Mouse (Mus musculus) embryo, embryonic 11 days (tissue): ENCODE results near the gene Epb41l1.
"Not testable (repeated sequence)": the region's sequence is repeated elsewhere in the genome, so short reads cannot be mapped to it uniquely, and the experiment has no call there.

ENCODE experiments used
- DNase-seq: peaks from one replicate; pipeline ENCODE4 v3.0.0-alpha.2; 2015

Gene Epb41l1

DNA sequence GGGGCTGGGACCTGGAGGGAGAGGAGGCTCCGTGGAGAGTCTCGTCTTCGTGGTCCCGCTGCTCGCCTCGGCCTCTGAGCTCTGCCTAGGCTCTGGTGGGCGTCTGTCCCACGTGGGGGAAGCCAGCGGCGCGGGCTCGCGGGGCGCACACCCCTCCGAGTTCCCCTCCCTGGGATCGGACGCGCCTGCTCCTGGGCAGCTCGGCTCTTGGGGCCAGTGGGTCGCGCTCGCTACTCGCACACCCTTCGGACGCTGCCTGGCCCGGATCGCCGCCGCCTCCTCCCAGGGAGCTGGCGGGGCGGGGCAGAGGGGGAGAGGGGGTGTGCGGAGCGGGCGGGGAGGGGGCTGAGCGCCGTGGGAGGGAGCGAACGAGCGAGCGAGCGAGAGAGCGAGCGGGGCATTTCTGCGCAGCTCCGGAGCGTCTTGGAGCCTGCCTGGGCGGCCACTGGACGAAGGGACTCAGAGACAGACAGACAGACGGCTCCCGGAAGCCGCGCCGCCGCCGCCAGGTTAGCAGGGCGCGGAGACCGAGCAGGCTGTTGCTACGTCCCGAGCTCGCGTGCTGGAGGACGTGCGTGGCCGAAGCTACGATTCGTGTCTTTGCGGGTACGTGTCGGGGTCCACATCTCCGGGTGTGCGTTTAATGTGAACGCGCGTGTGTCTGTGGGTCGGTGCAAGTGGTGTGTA is at the start of gene Epb41l1:
TSS of gene Epb41l1 (plus strand) at position 216 of the 687 bp plus-strand sequence.
- peak; percentile 78 for DNase-seq

DNA sequence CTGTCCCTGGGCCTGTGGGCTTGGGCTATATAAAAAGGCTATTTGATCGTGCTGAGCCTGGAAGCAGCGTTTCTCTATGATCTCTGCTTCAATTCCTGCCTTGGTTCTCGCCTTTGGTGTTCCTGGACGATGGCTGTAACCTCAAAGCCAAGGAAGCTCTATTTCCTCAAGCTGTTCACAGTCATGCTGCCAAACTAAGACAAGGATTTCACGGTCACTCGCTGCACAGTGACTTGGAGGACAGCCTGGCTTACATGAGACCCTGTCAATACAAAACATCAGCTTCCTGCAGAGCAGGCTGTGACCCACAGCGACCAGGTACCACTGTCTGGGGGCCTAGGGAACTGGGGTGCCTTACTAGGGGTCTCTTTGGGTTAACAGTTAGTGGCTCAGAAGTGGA is 43.8 kb upstream of the Epb41l1 start:
- DNase-seq, result no peak

DNA sequence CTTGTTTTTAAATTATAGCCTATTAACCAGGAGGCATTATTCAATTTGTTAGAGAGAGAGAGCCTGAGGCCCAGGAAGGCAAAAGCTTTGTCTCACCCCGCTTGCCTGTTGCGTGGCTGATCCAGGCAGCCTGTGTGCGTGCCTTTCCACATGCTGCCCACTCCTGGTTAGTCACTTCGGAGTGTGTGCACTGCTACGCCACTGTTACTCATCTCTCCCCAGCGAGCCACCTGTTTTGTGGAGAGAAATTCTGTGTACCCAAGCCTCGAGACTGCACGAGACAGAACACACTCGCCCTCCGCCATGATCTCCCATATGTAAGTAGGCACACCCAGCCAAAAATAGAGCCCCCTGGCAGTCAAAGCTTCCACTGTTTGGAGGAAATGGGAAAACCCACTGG is 40.8 kb upstream of the Epb41l1 start:
- DNase-seq, result no peak

DNA sequence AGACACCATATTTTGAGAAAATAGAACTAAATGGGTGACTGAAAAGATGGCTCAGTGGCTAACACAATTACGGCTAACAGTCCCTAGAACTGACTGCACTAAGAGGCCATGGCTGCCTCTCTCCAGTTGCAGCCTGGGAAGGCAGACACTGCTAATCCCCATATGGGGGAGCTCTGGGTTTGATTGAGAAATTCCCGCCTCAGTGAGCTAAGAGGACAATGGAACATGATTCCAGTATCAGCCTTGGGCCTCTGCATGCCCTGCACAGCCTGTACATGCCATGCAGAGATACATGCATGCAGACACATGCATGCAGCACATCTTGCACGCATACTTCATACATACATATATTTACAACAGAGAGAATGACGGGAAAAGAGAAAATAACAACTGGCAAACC is 39.4 kb upstream of the Epb41l1 start:
- peak; percentile 55 for DNase-seq

DNA sequence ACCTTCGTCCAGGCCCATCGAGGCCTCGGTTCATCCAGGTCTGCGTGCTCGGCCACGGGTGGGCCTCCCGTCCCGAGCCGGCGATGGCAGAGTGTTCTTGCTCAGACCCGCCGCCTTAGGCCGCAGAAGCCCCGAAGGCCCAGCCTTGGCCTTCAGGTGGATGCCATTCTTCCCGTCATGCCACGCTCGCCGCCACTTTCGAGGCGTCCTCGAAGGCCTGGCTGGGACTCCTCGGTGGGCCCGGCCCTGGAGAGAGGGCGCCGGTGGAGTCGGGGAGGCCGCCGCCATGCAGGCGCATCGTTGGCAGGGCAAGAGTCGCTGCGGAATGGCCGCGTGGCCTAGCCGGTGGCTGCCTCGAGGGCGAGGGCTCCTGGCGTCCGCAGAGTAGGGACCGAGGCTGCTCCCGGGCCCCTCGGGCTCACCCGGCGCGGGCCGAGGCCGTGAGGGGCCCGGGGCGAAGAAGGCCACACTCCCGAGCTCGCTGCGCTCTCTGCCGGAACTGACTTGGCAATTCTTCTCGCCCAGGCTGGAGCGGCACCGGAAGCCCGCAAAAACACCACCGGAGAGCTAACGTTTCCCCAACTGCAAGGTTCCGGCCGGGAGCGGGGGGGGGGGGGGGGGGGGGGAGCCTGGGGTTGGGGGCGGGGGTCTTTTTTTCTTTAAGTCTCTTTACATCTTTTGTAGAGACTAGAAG is 28.1 kb upstream of the Epb41l1 start:
- DNase-seq, result peak; percentile 88

DNA sequence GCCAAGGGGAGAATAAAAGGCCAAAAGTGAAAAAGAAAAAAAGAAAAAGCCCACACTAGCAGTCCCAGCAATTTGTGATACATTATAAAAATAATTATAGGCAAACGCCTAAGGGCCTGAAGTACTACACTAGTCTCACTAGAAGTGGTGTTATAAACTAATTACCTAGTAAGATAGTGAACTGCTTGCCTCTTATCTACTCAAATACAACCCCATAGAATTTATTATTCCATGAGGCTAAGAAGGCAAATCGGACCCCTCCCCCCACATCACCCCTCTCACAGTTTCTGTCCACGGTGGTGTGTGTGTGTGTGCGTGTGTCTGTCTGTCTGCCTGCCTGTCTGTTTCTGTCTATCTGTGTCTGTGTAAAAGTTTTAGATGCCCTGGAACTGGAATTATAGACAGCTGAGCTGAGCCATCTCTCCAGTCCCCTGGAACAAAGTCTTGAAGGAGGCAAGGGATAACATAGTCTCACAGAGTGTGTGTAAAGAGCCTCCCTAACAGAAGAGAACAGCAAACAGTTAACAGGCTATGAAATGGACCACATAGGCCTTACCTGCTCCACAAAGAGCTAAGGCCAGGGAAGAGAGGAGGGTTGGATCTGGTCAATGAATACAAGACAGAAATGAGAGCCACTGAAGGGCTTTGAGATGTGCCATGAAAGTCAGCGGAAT is 27.4 kb upstream of the Epb41l1 start:
- no peak for DNase-seq

DNA sequence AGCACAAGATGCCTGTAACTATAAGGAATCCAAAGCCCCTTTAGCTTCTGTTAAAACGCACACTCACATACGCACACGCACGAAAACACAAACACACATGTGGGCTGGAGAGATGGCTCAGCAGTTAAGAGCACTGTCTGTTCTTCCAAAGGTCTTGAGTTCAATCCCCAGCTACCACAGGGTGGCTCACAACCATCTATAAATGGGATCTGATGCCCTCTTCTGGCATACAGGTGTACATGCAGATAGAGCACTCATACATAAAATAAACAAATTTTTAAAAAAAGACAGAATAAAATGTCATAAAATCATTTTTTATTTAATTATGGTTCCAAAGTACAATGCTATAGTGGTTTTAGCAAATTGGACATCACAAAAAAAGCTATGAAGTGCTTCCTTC is 26.4 kb upstream of the Epb41l1 start:
- no peak for DNase-seq

DNA sequence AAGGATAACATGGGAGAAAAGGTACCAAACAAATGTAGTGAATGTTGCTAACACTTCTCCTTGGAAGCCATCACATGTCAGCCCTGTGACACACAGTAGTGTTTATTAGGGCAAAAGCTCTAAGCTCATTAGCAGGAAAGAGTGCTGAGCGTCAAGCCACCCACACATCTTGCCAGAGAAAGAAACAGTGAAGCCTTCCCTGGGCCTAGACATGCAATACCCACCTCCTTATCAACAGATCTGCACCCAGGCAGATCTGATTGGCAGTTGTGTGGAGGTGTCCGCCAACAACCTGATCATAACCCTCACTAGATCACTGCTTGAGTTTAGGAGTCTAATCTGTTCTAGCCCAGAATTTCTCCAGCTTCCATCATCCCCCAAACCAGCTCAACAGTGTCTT is 24.6 kb upstream of the Epb41l1 start:
- DNase-seq, result no peak

DNA sequence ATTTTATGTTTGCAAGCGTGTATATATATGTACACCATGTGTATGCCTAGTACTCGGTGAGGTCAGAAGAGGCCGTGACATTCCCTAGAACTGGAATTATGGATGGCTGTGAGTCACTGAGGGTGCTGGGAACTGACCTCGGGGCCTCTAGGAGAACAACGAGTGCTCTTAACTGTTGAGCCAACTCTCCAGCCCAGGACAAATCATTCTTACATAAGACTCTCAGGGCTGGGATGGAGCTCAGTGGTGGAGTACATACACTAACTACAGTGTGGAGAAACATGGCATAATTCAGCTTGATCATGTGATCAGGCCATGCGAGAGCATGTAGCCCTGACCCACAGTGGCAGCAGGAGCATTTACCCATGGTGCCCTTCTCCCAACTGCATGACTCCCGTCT is 22.7 kb upstream of the Epb41l1 start:
- DNase-seq, result no peak

DNA sequence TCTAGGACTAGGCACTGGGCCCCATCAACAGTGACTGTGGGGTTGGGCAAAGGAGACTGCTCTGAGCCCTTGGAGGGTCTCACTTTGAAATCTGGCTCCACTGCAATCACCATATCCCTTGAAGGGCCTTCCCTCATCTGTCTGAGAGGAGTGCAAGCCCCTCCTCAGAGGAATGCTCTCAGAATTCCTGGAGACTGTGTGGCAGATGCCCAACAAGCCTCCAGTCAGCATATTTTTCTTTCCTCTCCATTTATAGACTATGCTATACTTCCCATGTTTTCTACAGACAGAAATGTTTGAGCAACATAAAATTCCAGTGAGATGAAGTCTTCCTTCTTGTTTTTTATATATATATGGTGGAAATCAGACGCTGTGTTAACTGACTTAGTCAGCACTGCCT is 21.2 kb upstream of the Epb41l1 start:
- DNase-seq, result no peak

DNA sequence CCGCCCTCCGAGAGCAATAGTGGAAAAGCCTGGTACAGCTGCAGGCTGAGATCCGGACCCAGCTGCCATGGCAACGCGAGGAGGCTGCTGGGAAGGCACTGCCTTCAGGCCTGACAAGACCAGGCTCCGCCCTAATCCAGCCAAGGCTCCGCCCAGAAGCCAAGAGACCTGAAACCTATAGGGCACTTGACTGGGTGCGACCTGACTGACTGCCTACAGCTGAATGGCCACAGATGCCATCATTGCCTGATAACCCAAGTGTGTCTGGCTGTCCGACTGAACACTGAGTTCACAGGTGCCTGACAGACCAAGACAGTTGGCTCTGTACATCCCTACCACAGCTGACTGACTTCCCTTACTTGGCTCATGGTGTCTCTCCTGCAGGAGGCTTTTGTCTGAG is 19.4 kb upstream of the Epb41l1 start:
- DNase-seq, result peak; percentile 89

DNA sequence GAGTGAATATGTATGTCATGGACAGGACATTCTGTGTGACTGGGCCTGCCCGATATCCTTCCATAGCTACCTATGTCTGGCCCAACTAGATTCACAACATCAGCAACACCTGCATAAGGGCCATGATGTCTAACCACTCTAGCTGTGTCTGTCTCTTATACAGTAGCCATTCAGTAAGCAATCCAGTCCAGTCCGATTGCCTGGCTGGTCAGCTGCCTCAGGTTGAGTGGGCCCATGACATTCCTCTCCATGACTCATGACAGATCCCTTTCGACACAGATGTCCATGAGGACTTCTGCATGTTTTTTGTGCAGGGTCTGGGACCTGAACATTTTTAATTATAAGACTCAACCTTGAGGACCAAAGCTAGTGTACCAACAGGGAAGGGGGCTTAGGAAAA is 18.7 kb upstream of the Epb41l1 start:
- DNase-seq, result no peak

DNA sequence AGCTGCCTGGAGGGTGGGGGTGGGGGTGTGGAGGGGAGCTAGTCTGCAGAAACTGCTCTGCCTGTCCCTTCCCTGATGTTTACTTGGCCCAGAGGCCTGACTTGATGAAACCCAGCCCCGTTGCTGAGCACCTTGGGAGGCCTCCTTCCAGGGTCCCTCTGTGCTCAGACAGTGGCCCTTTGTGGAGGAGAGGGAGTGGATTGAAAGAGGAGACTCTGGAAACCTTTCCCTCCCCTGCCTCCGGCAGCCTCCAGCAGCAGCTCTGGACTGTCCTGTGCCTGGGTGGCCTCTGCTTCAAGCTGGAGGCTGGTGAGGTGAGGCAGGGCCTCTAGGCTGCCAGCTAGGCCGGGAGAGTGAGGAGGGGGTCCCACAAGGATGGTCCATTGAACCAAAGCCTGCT is 13.7 kb upstream of the Epb41l1 start:
- peak; percentile 53 for DNase-seq

DNA sequence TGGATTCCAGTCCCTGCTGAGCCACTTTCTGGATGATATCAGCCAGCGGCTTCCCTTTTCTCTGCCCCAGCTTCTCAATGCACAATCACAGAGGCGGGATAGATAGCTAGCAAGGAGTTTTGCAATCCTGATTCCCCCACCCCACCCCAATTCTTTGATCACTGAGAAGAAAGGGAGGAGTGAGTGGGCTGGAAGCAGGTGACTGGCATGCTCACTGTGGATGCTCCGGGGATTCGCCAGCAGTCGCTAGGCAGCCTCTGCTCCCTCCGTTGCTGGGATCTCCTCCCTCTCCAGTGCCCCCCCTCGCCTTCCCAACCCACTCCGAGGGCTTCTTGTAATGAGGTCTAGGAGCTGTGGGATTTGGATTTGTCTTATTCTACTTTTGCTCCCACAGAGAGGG is 12.5 kb upstream of the Epb41l1 start:
- DNase-seq, result no peak

DNA sequence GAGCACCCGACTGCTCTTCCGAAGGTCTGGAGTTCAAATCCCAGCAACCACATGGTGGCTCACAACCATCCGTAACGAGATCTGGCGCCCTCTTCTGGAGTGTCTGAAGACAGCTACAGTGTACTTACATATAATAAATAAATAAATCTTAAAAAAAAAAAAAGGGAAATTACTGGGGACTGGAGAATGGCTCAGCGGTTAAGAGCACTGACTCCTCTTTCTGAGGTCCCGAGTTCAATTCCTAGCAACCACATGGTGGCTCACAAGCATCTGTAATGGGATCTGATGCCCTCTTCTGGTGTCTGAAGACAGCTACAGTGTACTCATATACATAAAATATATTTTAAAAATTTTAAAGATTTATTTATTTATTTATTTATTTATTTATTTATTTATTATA is 9.4 kb upstream of the Epb41l1 start:
- DNase-seq, result not testable (repeated sequence)

DNA sequence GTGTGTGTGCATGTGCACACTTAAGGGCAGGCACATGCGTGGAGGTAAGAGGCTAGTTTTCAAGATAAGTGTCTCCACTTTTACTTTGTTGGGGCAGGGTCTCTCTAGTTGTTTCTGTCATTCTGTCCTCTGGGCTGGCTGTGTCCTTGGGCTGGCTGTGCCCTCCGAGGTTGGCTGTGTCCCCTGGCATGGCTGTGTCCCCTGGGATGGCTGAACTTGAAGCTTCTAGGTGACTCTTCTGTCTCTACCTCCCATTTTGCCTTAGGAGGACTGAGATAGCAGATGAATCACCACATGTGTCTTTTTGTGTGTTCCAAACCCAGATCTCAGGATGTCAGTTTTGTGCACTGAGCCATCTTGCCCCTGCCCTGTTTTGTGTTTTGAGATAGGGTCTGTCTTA is 5.7 kb upstream of the Epb41l1 start:
- no peak for DNase-seq

DNA sequence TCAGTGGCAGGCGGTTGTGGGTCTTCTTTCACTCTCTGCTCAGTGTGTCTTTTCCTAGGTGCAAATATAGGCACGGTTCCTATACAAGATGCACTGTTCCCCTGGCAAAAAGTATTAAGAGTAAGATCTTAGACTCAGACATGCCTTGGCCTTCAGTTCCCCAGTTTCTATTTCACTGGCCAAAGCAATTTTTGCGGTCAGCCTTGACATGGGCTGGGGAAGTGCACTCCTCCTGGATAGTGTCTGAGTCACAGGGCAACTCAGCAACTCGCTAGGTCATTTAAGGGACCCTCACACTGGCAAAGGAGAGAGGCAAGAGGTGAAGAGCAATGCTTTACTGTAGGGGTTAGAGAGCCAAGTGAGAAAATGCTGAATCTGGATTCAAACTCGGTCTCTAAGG is 5.0 kb upstream of the Epb41l1 start:
- no peak for DNase-seq

DNA sequence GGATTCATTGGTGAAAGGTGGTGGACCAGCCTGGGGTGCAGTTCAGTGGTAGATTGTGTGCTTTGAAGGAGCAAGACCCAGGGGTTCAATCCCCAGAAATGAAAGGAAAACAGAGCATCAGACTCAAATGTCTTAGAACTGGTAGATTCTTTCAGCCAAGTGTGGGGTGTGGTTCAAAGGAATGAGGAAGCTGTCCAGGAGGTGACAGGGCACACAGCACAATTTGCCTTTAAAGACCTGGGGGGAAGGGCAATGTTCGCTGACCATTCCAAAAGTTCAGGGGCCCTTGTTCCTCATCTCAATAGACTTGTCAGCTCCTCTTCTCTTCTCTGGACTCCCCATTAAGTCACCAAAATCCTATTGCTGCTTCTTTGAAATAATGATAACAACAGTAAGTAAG is 3.5 kb upstream of the Epb41l1 start:
- no peak for DNase-seq

DNA sequence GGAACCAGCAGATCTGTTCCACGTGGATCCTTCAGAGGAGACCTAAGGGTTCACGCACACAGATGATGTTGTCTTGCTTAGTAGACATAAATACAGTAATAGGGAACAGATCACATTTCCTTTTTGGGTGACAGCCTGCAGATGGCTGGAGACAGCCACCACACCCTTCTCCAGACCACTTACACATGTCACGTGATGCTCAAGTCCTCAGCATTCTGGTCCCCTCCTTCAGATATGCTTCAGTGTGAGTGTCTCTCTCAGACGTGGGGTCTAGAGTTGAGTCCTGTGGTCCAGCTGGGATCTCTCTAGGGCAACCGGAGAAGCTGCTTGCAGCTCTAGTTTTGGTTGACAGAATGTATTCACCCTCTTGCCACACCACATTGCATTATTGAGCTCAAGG is 2.2 kb upstream of the Epb41l1 start:
- DNase-seq, result no peak

DNA sequence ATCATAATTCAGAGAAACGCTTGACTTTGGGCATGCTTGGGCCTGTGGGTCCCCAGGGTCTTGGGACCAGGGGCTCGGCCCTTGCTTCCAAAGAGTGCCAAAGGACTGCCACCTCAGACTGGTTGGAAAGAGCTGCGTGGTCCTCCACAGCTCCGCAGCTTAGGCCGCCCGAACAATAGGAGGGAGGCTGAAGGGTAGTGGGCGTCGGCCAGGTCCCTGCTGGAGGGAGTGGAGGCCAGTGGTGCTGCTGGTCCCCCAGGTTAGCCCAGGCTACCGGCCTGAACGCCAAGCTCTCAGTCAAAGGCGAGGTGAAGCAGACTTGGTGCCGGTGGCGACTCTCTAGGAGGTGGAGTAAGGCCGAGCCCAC is 399 bp upstream of the Epb41l1 start:
- DNase-seq, result no peak

DNA sequence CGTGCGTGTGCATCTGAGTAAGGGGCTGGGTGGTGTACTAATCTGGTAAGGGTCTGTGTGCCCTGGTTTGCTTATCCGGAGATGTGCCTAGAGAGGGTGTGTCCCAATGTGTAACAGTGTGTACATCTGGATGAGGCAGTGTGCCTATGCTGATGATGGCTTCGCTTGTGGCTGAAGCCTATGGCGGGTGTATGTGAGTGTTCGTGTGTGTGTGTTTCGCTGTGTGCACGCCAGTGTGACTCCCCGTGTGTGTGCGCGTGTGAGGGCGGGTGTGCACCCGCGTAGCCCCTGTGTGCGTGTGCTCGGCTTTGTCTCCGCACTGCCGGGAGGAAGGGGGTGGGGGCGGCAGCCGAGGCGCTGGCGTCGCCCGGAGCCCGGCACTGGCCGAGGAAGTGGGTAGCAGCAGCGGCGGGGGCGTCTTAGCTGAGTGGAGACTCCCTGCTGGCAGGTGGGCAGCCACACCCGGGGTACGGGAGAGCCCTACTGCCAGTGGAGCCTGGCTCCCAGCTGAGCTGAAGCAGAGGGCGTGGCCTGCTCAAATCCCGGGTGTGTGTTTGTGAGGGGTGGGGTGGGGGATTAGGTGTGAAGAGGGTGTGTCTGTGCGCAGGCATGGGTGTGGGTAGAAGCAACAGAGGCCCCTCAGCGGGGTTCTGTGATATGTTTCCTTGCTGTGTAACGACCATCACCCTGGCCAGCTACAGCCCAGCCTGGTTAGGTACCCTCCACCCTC is 837 bp downstream of the Epb41l1 start:
- peak; percentile 47 for DNase-seq

DNA sequence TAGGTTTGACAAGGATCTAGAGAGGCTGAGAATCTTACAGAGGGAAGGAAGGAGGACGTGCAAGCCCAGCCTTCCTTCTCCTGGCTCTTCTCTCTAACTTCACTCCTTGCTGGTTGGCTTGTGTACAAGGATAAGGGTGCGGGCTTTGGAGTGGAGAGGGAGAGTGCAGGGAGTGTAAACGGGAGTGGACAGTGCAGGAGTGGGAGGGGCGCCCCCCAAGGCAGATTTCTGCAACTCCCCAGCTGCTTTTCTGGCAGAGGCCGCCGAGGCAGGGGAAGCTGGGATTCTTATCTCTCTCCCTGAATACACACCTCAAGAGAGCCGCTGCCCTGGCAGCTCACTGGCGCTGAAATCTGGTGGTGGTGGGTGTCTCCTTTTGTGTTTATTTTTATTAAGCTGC is 1.9 kb downstream of the Epb41l1 start:
- no peak for DNase-seq

DNA sequence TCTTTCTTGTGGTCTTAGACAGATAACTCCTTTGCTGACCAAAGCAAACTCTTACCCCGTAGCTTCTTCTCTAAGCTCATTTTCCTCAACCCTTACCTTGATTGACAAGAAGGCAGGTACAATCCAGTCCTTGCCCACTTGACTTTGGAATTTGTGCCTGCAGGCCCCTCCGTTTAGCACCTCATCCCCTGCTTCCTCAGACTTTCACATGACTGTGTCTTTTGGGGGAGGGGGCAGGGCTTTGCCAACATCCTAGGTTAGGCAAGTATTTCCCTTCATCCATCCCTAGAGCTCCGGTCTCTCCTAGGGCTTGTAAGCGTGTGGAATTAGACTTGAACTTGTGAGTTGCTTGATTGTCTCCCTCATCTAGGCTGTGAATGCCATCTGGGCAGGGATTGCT is 3.0 kb downstream of the Epb41l1 start:
- DNase-seq, result no peak

DNA sequence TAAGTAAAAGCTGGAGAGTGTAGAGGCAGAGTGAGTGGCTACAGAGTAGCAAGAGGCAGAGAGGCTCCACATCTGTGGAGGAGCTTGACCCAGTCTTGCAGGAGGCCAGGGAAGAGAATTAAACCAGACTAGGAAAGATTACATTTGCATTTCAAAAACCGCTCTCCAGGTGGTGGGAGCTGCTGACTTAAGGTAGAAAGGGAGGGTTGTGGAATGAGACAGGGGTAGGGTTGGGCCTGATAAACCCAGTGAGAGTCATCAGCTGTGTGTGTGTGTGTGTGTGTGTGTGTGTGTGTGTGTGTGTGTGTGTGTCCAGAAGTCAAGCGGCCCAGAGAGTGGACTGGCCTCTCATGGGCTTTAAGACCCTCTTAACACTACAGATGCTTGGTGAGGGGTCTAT is 4.9 kb downstream of the Epb41l1 start:
- DNase-seq, result no peak
